Mouse (Mus musculus): ENCODE measurements around the gene Fyco1. TPM values are rescaled to one million over a fixed set of nuclear protein-coding genes. Genes with fewer than 3 reads are reported as not detected.

The Fyco1 gene
- 8.5 and 9.4 TPM in 2 replicates for polyA plus RNA-seq (2016; fragmentation: Nextera tagmentation; extraction: Ambion mirVana)

DNA sequence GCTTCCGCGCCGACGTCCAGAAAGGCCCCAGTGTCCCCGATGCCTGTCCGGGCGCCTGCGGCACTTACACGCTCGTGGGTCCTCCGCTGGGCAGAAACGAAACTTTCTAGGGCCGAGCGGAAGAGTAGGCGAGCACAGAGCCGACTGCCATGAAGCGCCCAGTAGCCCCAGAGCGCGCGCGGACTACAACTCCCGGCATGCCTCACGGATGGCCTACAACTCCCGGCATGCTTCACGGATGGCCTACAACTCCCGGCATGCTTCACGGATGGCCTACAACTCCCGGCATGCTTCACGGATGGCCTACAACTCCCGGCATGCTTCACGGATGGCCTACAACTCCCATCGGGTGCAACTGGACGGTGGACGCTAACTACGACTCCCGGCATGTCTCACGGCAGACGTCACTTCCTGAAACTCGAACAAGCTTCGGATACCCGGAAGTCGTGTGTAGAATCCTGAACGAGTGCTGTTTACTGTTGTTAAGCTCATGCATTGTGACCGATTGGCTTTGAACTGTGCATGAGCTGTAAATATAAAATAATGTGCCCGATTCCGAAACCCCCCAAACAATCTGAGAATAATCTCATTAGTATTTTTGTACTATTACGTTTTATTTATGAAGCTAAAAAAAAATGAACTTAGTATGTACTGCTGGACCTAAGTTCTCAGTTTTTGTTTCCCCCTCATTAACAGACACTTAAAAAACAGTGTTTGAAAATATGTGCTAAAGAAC, at the start of gene Fyco1:
Gene Fyco1, minus strand, starts transcription at position 187 of the 736 bp plus-strand sequence.
- Histone ChIP-seq H3K4me3 (peak within 1 kb of the TSS; percentile 78), H3K27ac (peak within 1 kb of the TSS; percentile 90), H3K9me3 (no peaks in the 10 kb centered on the region), H3K4me1 (replicated peaks) (peaks cover 18% of the 10 kb centered on the region), H3K36me3 (no peaks in the 10 kb centered on the region), H3K27me3 (ENCODE audit: insufficient read depth, poor library complexity, severe bottlenecking) (no peaks in the 10 kb centered on the region)
- peak; percentile 91 for DNase-seq (ENCODE audit: low spot score)
- under 1% methylated on average over 47 of the region's 47 CpGs for WGBS

DNA sequence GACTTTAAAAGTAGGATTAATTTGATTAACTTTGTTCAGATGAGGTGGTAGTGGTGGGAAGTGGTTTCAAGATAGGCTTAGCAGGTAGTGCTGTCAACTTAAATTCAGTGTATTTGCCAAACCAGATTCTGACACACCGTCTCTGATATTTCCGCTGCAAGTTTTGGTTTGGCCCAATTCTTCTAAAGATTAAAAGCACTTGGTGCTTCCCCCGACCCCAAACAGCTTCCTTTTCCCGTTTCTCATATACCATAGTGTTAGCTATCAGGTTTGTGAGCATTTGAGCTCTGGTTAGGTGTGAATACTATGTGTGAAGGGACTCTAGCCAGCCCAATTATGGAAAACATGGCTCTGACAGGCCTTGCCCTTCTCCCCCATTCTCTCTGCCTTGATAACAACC, 20.4 kb upstream of the Fyco1 start:
- no peaks in the 10 kb centered on the region for H3K36me3 ChIP-seq
- H3K9me3 ChIP-seq = no peaks in the 10 kb centered on the region
- H3K27ac ChIP-seq = no peak overlapping the region
- no peak for DNase-seq (ENCODE audit: low spot score)
- no peak overlapping the region for H3K4me3 ChIP-seq
- WGBS = 80% methylated on average over 4 of the region's 4 CpGs
- no peaks in the 10 kb centered on the region for H3K4me1 ChIP-seq (replicated peaks)
- no peaks in the 10 kb centered on the region for H3K27me3 ChIP-seq (ENCODE audit: insufficient read depth, poor library complexity, severe bottlenecking)

- 53% methylated on average over 5 of the region's 6 CpGs for WGBS
- no peaks in the 10 kb centered on the region for H3K36me3 ChIP-seq
- no peak for DNase-seq (ENCODE audit: low spot score)
- H3K9me3 ChIP-seq = no peaks in the 10 kb centered on the region
- H3K4me1 ChIP-seq (replicated peaks) = no peaks in the 10 kb centered on the region
- no peak overlapping the region for H3K4me3 ChIP-seq
- no peaks in the 10 kb centered on the region for H3K27me3 ChIP-seq (ENCODE audit: insufficient read depth, poor library complexity, severe bottlenecking)
- H3K27ac ChIP-seq = no peak overlapping the region
Measured at GRCm38 (mm10) chr9:123869167-123869784, 17.6 kb upstream of the Fyco1 start.

DNA sequence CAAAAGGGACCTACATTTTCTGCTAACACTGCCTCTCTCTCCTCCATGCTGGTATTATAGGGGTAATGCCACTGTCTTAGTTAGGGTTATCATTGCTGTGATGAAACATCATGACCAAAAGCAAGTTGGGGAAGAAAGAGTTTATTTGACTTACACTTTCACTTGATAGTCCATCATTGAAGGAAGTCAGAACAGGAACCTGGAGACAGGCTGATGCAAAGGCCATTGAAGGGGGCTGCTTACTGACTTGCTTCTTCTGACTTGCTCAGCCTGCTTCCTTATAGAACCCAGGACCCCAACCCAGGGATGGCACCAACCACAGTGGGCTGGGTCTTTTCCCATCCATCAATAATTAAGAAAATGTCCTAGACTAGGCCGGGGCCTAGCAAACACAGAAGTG, 11.9 kb upstream of the Fyco1 start:
- Histone ChIP-seq H3K27me3 (ENCODE audit: insufficient read depth, poor library complexity, severe bottlenecking) (no peaks in the 10 kb centered on the region), H3K9me3 (no peaks in the 10 kb centered on the region), H3K4me3 (no peak overlapping the region), H3K27ac (no peak overlapping the region), H3K36me3 (no peaks in the 10 kb centered on the region), H3K4me1 (replicated peaks) (no peaks in the 10 kb centered on the region)
- WGBS = 95% methylated on average over 1 of the region's 1 CpGs
- no peak for DNase-seq (ENCODE audit: low spot score)

DNA sequence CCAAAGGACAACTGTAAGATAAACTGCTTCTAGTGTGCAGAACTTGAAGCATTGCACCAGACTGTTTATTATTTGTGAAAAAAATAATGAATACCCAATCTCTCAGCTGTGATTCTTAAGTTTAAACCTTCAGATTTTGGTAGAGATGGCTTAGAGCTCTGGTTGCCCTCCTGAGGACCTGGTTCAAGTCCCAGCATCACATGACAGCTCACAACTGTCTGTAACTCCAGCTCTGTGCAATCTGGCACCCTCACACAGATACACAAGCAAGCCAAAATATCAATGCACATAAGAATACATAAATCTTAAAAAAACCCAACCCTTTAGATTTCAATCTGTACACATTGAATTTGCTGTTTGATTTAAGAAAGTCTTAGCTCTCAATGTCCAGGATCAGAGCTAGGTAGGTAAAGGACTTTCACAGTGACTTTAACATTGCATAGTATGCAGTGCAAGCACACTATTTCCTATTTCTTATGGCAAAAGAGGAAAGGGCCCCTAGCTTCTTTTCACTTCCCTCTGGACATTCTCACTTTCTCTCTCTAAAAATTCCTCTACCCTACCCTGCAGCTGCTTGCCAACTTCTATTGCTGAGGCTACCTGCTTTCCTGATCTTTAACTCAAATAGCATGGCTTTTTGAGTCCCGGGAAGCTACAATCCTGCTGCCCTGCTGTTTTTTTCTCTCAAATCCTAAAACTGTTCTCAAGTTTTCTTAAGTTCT, 11.4 kb upstream of the Fyco1 start:
- H3K9me3 ChIP-seq = no peaks in the 10 kb centered on the region
- no peaks in the 10 kb centered on the region for H3K27me3 ChIP-seq (ENCODE audit: insufficient read depth, poor library complexity, severe bottlenecking)
- WGBS = 87% methylated on average over 1 of the region's 1 CpGs
- no peak overlapping the region for H3K27ac ChIP-seq
- no peaks in the 10 kb centered on the region for H3K36me3 ChIP-seq
- no peak overlapping the region for H3K4me3 ChIP-seq
- DNase-seq (ENCODE audit: low spot score) = no peak
- no peaks in the 10 kb centered on the region for H3K4me1 ChIP-seq (replicated peaks)

DNA sequence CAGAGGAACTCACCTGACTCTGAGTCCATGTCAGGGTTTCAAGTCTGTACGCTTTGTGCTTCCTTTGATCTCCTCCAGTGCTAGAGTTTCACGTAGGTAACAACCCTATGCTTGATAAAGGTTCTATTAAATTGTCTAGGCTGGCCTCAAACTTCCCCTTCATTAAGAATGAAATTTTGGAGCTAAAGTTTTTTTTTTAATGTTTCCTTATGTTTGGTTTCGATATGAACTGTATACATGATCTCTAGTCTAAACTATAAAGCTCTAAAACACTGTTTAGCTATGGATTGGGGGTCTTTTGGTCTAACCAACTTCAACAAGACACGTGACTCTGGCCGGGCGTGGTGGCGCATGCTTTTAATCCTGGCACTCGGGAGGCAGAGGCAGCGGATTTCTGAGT, 10.2 kb upstream of the Fyco1 start, which contains the start of gene Xcr1:
Gene Xcr1, minus strand, starts transcription at position 101 of the 400 bp plus-strand sequence.
- WGBS = 87% methylated on average over 9 of the region's 9 CpGs
- no peak for DNase-seq (ENCODE audit: low spot score)
- H3K27me3 ChIP-seq (ENCODE audit: insufficient read depth, poor library complexity, severe bottlenecking) = no peaks in the 10 kb centered on the region
- H3K4me3 ChIP-seq = no peak within 1 kb of the TSS
- H3K27ac ChIP-seq = no peak within 1 kb of the TSS
- H3K36me3 ChIP-seq = no peaks in the 10 kb centered on the region
- no peaks in the 10 kb centered on the region for H3K9me3 ChIP-seq
- no peaks in the 10 kb centered on the region for H3K4me1 ChIP-seq (replicated peaks)

GRCm38 (mm10) chr9:123856836-123857235, 5.1 kb upstream of the Fyco1 start:
- Histone ChIP-seq H3K27ac (no peak overlapping the region), H3K9me3 (no peaks in the 10 kb centered on the region), H3K4me3 (no peak overlapping the region), H3K27me3 (ENCODE audit: insufficient read depth, poor library complexity, severe bottlenecking) (no peaks in the 10 kb centered on the region), H3K36me3 (no peaks in the 10 kb centered on the region), H3K4me1 (replicated peaks) (peaks cover 4% of the 10 kb centered on the region; the same call in 1 of the 2 replicates)
- DNase-seq (ENCODE audit: low spot score) = no peak
- WGBS = 88% methylated on average over 2 of the region's 2 CpGs

GRCm38 (mm10) chr9:123852449-123853390, 1.0 kb upstream of the Fyco1 start:
- peak overlapping the region; percentile 74 for H3K27ac ChIP-seq
- H3K36me3 ChIP-seq = no peaks in the 10 kb centered on the region
- H3K27me3 ChIP-seq (ENCODE audit: insufficient read depth, poor library complexity, severe bottlenecking) = no peaks in the 10 kb centered on the region
- peaks cover 18% of the 10 kb centered on the region for H3K4me1 ChIP-seq (replicated peaks)
- no peak for DNase-seq (ENCODE audit: low spot score)
- H3K4me3 ChIP-seq = peak overlapping the region; percentile 78
- no peaks in the 10 kb centered on the region for H3K9me3 ChIP-seq
- WGBS = 68% methylated on average over 5 of the region's 5 CpGs

GRCm38 (mm10) chr9:123851062-123851712, 512 bp downstream of the Fyco1 start:
- H3K4me1 ChIP-seq (replicated peaks) = peaks cover 18% of the 10 kb centered on the region
- H3K9me3 ChIP-seq = no peaks in the 10 kb centered on the region
- peak overlapping the region; percentile 78 for H3K4me3 ChIP-seq
- under 1% methylated on average over 27 of the region's 27 CpGs for WGBS
- peak overlapping the region; percentile 90 for H3K27ac ChIP-seq
- no peak for DNase-seq (ENCODE audit: low spot score)
- no peaks in the 10 kb centered on the region for H3K36me3 ChIP-seq
- H3K27me3 ChIP-seq (ENCODE audit: insufficient read depth, poor library complexity, severe bottlenecking) = no peaks in the 10 kb centered on the region

DNA sequence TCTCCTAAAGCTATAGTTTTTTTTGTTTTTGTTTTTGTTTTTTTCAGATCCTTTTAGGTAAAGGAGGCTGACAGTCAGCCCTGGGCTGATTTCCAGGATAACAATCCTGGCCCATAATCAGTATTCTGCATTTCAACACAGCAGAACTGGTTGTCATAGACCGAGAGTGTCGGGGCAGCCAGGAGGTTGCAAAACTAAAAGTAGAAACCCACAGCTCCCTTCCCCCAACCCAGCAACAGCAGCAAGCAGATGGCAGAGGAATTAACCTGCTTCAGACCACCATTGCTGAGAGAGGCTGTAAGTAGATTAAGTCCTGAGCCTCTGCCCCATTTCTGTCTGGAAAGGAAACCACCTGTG, 1.0 kb downstream of the Fyco1 start:
- WGBS = 29% methylated on average over 2 of the region's 2 CpGs
- Histone ChIP-seq H3K4me1 (replicated peaks) (peaks cover 18% of the 10 kb centered on the region), H3K9me3 (no peaks in the 10 kb centered on the region), H3K36me3 (no peaks in the 10 kb centered on the region), H3K27ac (peak overlapping the region; percentile 90), H3K4me3 (peak overlapping the region; percentile 78), H3K27me3 (ENCODE audit: insufficient read depth, poor library complexity, severe bottlenecking) (no peaks in the 10 kb centered on the region)
- DNase-seq (ENCODE audit: low spot score) = no peak

DNA sequence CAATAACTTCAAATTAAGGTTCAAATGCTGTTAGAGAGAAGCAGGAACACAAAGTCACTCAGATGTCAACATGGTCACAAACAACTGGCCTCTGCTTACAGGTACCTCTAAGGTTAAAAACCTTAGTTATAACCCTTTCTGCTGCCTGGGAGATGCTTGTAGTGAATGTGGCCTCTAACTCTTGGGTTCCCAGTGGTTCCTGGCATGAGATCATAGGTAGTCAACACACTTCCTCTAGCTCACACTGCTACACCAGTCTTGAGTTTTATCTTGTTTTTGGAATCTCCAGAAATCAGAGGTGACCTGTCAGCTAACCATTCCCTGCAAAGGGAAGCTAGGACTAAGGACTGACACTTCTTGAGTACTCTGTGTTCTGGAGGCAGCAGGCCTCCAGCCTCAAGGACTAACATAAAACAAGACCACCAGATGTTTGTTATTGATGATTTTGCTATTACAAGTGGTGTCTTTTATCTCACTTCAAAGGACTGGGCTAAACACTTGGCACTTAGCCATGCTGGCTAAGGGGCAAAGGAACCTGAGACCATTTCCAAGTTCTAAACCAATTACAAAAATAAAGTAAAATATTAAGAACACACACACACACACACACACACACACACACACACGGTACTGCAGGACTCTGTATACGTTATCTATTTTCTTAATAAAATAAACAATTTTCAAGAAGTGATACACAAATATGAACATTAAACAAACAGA, 1.6 kb downstream of the Fyco1 start:
- H3K4me1 ChIP-seq (replicated peaks) = peaks cover 18% of the 10 kb centered on the region
- no peak for DNase-seq (ENCODE audit: low spot score)
- no peaks in the 10 kb centered on the region for H3K36me3 ChIP-seq
- H3K9me3 ChIP-seq = no peaks in the 10 kb centered on the region
- H3K27me3 ChIP-seq (ENCODE audit: insufficient read depth, poor library complexity, severe bottlenecking) = no peaks in the 10 kb centered on the region
- H3K27ac ChIP-seq = no peak overlapping the region
- peak overlapping the region; percentile 78 for H3K4me3 ChIP-seq
- 68% methylated on average over 2 of the region's 2 CpGs for WGBS

Data from hindbrain, embryonic 10.5 days (tissue).